Mouse (Mus musculus): ENCODE measurements at regions not wholly inside any gene's neighbourhood (a gene's known extent, or its start where the extent isn't known, plus 50 kb on each side); places are given as distances from the start of the nearest gene placed in this dataset.

GRCm38 (mm10) chr9:71358961-71359360, 126.8 kb downstream of the Polr2m start:
- DNase-seq (ENCODE audit: low spot score) = peak; percentile 27

DNA sequence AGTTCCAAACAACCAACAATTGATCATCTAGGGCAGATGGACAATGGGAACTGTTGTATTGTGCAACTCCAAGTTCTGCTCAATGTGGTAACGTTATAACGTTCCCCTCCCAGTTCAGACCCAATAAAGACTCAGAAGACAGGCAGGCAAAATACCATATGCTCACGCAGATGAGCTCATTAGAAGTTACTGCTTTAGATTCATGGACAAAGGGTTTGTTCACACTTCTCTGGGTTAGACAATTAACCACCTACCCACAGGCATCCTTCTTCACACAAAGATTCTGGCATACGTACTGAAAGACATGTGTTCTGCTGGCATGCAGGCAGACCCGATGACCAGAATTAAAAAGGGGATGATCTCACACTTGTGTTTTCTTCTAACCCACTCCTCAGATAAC, 130.0 kb downstream of the Polr2m start:
- no peak for DNase-seq (ENCODE audit: low spot score)
